Mouse (Mus musculus): ENCODE data around the gene Isca1. TPM values are rescaled to one million over a fixed set of nuclear protein-coding genes. Genes with fewer than 3 reads are reported as not detected.

Gene Isca1
- polyA plus RNA-seq, 1 experiment: 58.8 TPM

DNA sequence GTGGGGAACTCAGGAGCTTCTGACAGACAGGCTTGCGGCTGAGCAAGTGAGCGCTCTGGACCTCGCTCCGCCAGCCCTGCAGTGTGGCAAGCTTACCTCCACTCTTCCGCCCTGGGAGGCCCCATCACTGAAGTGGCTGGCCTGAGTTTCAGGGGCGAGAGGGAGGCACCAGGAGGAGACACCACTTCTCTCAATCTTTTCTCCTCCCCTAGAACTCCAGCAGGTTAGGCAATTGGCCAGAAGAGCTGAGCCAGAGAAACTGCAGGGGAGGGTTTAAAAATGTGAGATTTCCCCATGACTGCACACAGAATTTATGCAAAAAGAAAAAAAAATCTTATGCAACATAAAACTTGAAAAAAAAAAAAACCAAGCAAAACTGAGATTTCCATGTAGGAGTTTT, 31.4 kb upstream of the Isca1 start:
- Histone ChIP-seq H3ac (ENCODE audit: control insufficient read depth, insufficient read length) (no peak overlapping the region), H3K36me3 (ENCODE audit: control insufficient read depth, insufficient read depth) (peaks cover 76% of the 10 kb centered on the region), H3K4me2 (ENCODE audit: low read depth) (no peak overlapping the region), H3K27me3 (ENCODE audit: control insufficient read depth, insufficient read depth, insufficient read length) (no peaks in the 10 kb centered on the region), H3K79me2 (ENCODE audit: control insufficient read depth, insufficient read depth) (no peaks in the 10 kb centered on the region), H3K4me3 (no peak overlapping the region)
- TF ChIP-seq MYOD1 (IDR thresholded peaks at IDR 0.05; ENCODE audit: control insufficient read depth in 1 of 3, insufficient read length in 2 of 3, low read depth in 2 of 3): no peak
- TF ChIP-seq CEBPB (IDR thresholded peaks at IDR 0.05; ENCODE audit: insufficient read depth, poor library complexity, severe bottlenecking): no peak
- no peak for TF ChIP-seq SRF (IDR thresholded peaks at IDR 0.05; ENCODE audit: control insufficient read depth, insufficient read length, low read depth)
- no peak for TF ChIP-seq USF1 (IDR thresholded peaks at IDR 0.05; ENCODE audit: low read depth)

DNA sequence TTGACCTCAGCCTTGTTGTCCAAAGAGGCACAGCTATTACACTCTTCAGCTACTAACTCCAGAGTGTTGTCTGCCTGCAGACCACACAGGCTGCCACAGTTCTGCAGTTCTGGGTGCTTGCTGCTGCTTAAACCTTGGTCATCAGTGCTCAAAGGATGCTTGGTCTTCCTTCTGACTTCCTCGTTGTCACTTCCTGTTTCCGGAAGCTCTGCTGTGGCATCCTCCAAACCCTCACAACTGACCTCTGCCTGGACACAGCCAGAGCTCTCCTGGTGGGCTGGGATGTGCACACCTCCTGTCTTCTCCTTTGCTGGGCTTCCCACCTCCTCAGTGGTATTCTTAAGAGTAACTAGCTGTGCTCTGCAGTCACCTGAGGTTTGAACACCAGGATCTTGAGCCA, 30.5 kb upstream of the Isca1 start:
- no peaks in the 10 kb centered on the region for H3K27me3 ChIP-seq (ENCODE audit: control insufficient read depth, insufficient read depth, insufficient read length)
- H3K36me3 ChIP-seq (ENCODE audit: control insufficient read depth, insufficient read depth): peaks cover 68% of the 10 kb centered on the region
- H3K4me3 ChIP-seq: no peak overlapping the region
- no peak overlapping the region for H3ac ChIP-seq (ENCODE audit: control insufficient read depth, insufficient read length)
- H3K79me2 ChIP-seq (ENCODE audit: control insufficient read depth, insufficient read depth): no peaks in the 10 kb centered on the region
- TF ChIP-seq REST (IDR thresholded peaks at IDR 0.05; ENCODE audit: insufficient read depth, insufficient read length) (no peak), MAX (IDR thresholded peaks at IDR 0.05; ENCODE audit: low read depth) (no peak), POLR2AphosphoS2 (IDR thresholded peaks at IDR 0.05; ENCODE audit: insufficient read length, low read depth) (no peak), TCF12 (IDR thresholded peaks at IDR 0.05; ENCODE audit: insufficient read depth, poor library complexity, severe bottlenecking) (no peak), MYOD1 (IDR thresholded peaks at IDR 0.05; ENCODE audit: control insufficient read depth in 1 of 3, insufficient read length in 2 of 3, low read depth in 2 of 3) (no peak), POLR2A (IDR thresholded peaks at IDR 0.05; ENCODE audit: insufficient read length, low read depth) (no peak), USF1 (IDR thresholded peaks at IDR 0.05; ENCODE audit: low read depth) (no peak), E2F4 (IDR thresholded peaks at IDR 0.05; ENCODE audit: insufficient read depth) (no peak), SRF (IDR thresholded peaks at IDR 0.05; ENCODE audit: control insufficient read depth, insufficient read length, low read depth) (no peak), CEBPB (IDR thresholded peaks at IDR 0.05; ENCODE audit: insufficient read depth, poor library complexity, severe bottlenecking) (no peak), TCF3 (IDR thresholded peaks at IDR 0.05; ENCODE audit: insufficient read length, low read depth) (no peak)
- no peak overlapping the region for H3K4me2 ChIP-seq (ENCODE audit: low read depth)

GRCm38 (mm10) chr13:59798306-59798705, 28.7 kb upstream of the Isca1 start:
- no peak for TF ChIP-seq MAX (IDR thresholded peaks at IDR 0.05; ENCODE audit: low read depth)
- no peaks in the 10 kb centered on the region for H3K79me2 ChIP-seq (ENCODE audit: control insufficient read depth, insufficient read depth)
- no peak overlapping the region for H3K4me3 ChIP-seq
- peaks cover 62% of the 10 kb centered on the region for H3K36me3 ChIP-seq (ENCODE audit: control insufficient read depth, insufficient read depth)
- no peak overlapping the region for H3ac ChIP-seq (ENCODE audit: control insufficient read depth, insufficient read length)
- H3K27me3 ChIP-seq (ENCODE audit: control insufficient read depth, insufficient read depth, insufficient read length): no peaks in the 10 kb centered on the region
- no peak overlapping the region for H3K4me2 ChIP-seq (ENCODE audit: low read depth)

- no peak overlapping the region for H3ac ChIP-seq (ENCODE audit: control insufficient read depth, insufficient read length)
- TF ChIP-seq MYOD1 (IDR thresholded peaks at IDR 0.05; ENCODE audit: control insufficient read depth in 1 of 3, insufficient read length in 2 of 3, low read depth in 2 of 3) (no peak), MYOG (IDR thresholded peaks at IDR 0.05; ENCODE audit: control insufficient read depth in 1 of 3, insufficient read depth in 1 of 3, insufficient read length in 2 of 3, low read depth in 2 of 3) (no peak), MAX (IDR thresholded peaks at IDR 0.05; ENCODE audit: low read depth) (no peak), CEBPB (IDR thresholded peaks at IDR 0.05; ENCODE audit: insufficient read depth, poor library complexity, severe bottlenecking) (no peak), TCF3 (IDR thresholded peaks at IDR 0.05; ENCODE audit: insufficient read length, low read depth) (no peak), REST (IDR thresholded peaks at IDR 0.05; ENCODE audit: insufficient read depth, insufficient read length) (no peak), POLR2AphosphoS2 (IDR thresholded peaks at IDR 0.05; ENCODE audit: insufficient read length, low read depth) (no peak), POLR2A (IDR thresholded peaks at IDR 0.05; ENCODE audit: insufficient read length, low read depth) (no peak), E2F4 (IDR thresholded peaks at IDR 0.05; ENCODE audit: insufficient read depth) (no peak)
- no peaks in the 10 kb centered on the region for H3K27me3 ChIP-seq (ENCODE audit: control insufficient read depth, insufficient read depth, insufficient read length)
- no peak overlapping the region for H3K4me2 ChIP-seq (ENCODE audit: low read depth)
- no peak overlapping the region for H3K4me3 ChIP-seq
- H3K79me2 ChIP-seq (ENCODE audit: control insufficient read depth, insufficient read depth): no peaks in the 10 kb centered on the region
- H3K36me3 ChIP-seq (ENCODE audit: control insufficient read depth, insufficient read depth): peaks cover 56% of the 10 kb centered on the region
These were observed 26.8 kb upstream of the Isca1 start for GRCm38 (mm10) chr13:59796466-59796848.

DNA sequence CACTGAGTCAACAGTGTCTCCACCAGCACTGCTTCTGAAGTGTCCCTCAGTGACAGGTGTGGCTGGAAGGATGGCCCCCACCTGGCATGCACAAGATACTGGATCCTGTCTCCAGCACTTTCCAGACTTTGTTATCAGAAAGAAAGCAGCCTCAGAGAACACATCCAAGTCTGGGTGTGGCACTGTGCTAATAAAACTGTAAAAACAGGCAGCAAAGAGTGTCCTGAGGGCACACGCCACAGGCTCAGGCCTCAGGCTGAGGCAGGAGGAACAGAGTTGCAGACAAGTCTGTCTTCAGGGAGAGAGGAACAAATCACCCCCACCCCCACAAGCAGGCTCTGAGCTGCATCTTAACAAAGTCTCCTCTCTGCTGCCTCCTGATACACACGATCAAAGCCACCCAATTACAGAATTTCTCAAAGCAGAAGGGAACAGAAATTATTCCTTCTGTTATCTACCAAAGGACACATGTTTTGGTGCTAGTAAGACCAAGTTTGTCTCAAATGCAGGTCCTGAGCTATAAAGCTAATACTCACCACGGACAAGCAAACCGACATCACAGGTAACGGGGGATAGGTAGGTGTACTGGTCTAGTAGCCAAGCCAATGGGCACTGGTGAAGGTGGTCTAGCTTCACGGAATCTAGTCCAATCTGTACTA, 26.3 kb upstream of the Isca1 start:
- TF ChIP-seq POLR2AphosphoS2 (IDR thresholded peaks at IDR 0.05; ENCODE audit: insufficient read length, low read depth): no peak
- no peak for TF ChIP-seq USF1 (IDR thresholded peaks at IDR 0.05; ENCODE audit: low read depth)
- no peak for TF ChIP-seq TCF3 (IDR thresholded peaks at IDR 0.05; ENCODE audit: insufficient read length, low read depth)
- TF ChIP-seq MYOG (IDR thresholded peaks at IDR 0.05; ENCODE audit: control insufficient read depth in 1 of 3, insufficient read depth in 1 of 3, insufficient read length in 2 of 3, low read depth in 2 of 3): no peak
- no peak for TF ChIP-seq TCF12 (IDR thresholded peaks at IDR 0.05; ENCODE audit: insufficient read depth, poor library complexity, severe bottlenecking)
- no peak for TF ChIP-seq CEBPB (IDR thresholded peaks at IDR 0.05; ENCODE audit: insufficient read depth, poor library complexity, severe bottlenecking)
- TF ChIP-seq SRF (IDR thresholded peaks at IDR 0.05; ENCODE audit: control insufficient read depth, insufficient read length, low read depth): no peak
- TF ChIP-seq POLR2A (IDR thresholded peaks at IDR 0.05; ENCODE audit: insufficient read length, low read depth): no peak
- TF ChIP-seq REST (IDR thresholded peaks at IDR 0.05; ENCODE audit: insufficient read depth, insufficient read length): no peak
- no peak for TF ChIP-seq E2F4 (IDR thresholded peaks at IDR 0.05; ENCODE audit: insufficient read depth)
- TF ChIP-seq MAX (IDR thresholded peaks at IDR 0.05; ENCODE audit: low read depth): no peak
- no peak for TF ChIP-seq MYOD1 (IDR thresholded peaks at IDR 0.05; ENCODE audit: control insufficient read depth in 1 of 3, insufficient read length in 2 of 3, low read depth in 2 of 3)
- Histone ChIP-seq H3K79me2 (ENCODE audit: control insufficient read depth, insufficient read depth) (no peaks in the 10 kb centered on the region), H3K4me3 (no peak overlapping the region), H3K27me3 (ENCODE audit: control insufficient read depth, insufficient read depth, insufficient read length) (no peaks in the 10 kb centered on the region), H3ac (ENCODE audit: control insufficient read depth, insufficient read length) (no peak overlapping the region), H3K4me2 (ENCODE audit: low read depth) (no peak overlapping the region), H3K36me3 (ENCODE audit: control insufficient read depth, insufficient read depth) (peaks cover 57% of the 10 kb centered on the region)
